Mouse (Mus musculus): ENCODE data around the gene Tex14.
"Not testable (repeated sequence)": the region's sequence is repeated elsewhere in the genome, so short reads cannot be mapped to it uniquely, and the experiment has no call there.

The Tex14 gene

DNA sequence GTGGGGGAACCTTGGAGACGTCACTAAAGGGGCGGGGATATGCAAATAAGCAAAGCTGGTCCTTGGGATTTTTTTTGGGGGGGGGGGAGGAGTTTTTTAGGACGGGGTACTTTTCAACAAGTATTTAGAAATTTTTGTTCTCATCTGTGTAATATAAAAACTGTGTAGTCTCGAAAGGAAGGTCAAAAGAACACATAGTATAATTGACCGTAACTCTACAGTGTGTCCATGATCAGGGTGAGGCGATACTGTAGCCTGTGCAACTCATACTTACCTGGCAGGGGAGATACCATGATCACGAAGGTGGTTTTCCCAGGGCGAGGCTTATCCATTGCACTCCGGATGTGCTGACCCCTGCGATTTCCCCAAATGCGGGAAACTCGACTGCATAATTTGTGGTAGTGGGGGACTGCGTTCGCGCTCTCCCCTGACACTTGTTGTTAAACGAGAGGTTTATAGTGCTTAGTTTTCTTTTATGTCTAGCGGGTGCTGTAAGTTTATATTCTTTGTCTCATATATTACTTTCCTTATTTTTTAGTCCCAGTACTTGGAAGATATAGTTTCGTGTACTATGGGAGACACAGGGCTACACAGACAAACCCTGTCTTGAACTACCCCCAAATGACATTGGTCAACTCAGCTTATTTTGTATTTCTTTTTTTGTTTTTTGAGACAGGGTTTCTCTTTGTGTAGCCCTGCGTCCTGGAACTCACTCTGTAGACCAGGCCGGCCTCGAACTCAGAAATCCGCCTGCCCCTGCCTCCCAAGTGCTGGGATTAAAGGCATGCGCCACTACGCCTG, 21.8 kb downstream of the Tex14 start:
- peak; percentile 95 for DNase-seq (ENCODE audit: inconsistent ontology term)

DNA sequence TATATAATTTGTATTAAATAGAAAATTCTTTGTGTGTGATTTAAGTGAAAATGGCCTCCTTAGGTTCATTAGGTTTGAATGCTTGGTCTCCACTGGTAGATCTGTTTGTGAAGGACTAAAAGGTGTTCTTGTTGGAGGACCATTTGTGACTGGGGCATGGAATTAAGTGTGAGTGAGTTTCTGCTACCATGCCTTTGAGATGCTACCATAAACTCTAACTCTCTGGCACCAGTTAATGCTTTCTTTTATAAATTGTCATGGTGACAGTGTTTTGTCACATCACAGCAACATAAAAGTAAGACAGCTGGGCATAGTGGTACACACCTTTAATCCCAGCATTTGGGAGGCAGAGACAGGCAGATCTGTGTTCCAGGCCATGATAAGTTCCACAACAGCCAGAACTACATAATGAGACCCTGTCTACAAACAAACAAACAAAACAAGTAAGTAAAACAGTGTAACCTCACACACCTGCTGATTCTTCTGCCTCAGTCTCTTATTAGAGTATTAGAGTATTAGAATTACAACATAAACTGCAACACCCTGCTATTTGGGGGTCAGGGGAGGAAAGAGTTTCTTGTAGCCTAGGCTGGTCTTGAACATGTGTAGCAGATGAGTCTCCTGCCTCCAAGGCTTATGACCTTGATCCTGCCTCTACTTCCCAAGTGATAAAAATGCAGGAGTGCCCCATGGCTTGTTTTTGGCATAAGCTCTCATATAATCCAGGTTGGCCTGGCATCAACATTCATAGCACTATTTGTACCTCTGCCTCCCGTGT, 22.6 kb downstream of the Tex14 start:
- DNase-seq (ENCODE audit: inconsistent ontology term), result peak; percentile 86

DNA sequence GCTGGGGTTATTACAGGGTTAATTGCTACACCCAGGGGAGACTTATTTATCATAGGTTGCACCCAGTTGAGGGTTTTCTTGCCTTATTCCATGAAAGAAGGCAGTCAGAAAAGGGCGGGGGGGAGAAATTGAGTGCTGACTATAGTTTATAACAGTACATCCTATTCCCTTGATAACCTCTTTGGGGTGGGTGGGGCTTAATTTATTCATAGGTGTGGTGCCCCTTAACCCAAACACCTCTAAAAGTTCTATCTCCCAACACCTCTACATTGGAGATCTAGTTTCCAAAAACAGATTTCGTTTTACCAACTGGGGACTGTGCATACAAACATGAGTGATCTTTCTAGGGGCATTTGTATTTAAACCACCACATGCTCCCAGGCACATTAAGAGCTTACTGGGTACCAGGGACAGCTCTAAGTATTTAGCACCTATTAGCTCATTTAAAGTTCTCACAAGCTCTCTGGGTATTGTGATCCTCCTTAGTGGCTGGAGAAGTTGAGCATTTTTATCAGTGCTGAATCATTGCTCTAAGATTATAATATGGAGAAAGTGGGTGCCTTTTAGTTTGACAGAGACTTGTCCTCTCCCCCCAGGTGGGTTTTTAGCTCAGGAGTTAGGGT, 23.3 kb downstream of the Tex14 start:
- no peak for DNase-seq (ENCODE audit: inconsistent ontology term)

DNA sequence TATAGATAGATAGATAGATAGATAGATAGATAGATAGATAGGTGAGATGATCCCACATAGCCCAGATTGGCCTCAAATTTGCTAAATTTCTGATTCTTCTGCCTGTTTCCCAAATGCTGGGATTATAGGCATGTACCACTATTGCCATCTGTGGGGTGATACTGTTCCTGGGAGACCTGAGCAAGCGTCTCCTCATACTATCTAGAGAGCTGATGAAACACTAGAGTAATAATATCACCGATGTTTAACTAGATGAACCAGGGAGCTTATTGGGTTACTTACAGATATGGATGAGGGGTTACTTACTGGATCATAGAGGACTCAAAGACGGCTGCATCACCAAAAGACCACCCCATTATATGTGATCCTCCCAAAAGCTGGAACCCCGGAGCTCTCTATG, 24.5 kb downstream of the Tex14 start:
- no peak for DNase-seq (ENCODE audit: inconsistent ontology term)

DNA sequence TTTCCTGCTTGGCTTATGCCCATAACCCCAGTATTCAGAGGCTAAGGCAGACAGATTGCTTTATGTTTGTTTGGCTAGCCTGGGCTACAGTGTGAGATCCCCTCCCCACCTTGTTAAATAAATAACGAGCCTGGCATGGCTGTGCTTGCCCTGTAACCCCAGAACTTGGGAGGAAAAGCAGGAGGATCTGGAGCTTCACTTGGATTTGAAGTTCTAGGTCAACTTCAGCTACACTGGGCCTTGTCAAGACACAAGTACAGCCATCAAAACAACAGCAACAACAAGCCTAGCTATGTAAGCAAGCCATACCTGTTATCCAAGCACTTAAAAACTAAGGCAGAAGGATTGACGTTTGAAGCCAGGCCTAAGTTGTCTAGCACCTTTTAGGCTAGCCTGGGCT, 25.5 kb downstream of the Tex14 start:
- DNase-seq (ENCODE audit: inconsistent ontology term), result no peak

DNA sequence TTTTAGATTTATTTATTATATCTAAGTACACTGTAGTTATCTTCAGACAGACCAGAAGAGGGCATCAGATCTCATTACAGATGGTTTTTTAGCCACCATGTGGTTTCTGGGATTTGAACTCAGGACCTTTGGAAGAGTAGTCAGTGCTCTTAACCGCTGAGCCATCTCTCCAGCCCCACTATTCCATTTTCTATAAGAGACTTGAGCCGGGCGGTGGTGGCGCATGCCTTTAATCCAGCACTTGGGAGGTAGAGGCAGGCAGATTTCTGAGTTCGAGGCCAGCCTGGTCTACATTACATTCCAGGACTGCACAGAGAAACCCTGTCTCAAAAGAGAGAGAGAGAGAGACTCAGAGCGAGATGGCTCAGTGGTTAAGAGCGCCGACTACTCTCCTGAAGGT, 26.9 kb downstream of the Tex14 start:
- DNase-seq (ENCODE audit: inconsistent ontology term), result not testable (repeated sequence)

DNA sequence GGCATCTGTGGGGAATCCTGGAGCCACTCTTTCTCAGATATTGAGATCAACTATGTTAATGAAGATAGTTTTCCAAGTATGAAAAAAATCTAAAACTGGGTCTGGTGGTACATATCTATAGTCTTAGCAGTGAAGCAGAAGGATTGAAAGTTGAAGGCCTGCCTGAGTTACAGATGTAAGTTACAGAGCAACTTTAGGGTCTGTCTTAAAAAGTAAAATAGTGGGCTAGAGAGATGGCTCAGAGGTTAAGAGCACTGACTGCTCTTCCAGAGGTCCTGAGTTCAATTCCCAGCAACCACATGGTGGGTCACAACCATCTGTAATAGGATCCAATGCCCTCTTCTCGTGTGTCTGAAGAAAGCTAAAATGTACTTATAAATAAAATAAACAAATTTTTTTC, 27.6 kb downstream of the Tex14 start:
- DNase-seq (ENCODE audit: inconsistent ontology term), result no peak

DNA sequence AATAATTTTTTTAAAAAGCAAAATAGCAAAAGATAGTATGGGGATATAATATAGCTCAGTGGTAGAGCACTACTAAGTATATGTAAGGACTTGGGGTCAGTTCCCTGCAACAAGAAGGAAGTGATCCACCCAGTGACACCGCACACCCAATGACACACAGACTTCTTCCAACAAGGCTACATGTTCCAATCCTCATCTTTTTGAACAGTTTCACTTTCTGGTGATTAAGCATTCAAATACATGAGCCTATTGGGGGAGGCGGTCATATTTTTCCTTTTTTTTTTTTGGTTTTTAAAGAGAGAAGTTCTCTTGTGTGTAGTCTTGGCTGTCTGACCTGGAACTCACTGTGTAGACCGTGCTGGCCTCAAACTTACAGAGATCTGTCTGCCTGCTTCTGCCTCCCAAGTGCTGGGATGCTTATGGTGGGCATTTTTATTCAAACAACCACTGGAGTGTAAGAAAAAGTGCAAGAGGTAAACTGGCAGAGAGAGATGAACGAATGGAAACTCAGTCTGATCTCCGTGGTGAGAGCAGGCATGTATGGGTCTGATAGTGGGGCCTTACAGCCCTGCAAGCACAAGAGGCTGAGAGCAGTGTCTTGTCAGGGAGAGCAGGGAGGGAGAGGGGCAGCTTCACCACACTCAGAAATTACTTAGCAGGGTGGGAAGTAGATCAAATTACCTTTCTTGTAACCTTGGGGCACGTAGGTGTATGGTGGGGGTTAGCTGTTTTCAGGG, 28.2 kb downstream of the Tex14 start:
- DNase-seq (ENCODE audit: inconsistent ontology term), result no peak

DNA sequence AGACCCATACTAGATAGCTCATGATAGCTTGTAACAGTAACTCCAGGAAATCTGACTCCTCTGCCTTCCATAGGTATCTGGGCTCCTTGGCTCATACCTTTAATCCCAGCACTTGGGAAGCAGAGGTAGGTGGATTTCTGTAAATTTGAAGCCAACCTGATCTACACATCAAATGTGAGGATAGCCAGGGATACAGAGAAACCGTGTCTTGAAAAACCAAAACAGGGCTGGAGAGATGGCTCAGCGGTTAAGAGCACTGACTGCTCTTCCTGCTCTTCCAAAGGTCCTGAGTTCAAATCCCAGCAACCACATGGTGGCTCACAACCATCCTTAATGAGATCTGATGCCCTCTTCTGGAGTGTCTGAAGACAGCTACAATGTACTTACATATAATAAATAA, 30.2 kb downstream of the Tex14 start:
- DNase-seq (ENCODE audit: inconsistent ontology term), result not testable (repeated sequence)

DNA sequence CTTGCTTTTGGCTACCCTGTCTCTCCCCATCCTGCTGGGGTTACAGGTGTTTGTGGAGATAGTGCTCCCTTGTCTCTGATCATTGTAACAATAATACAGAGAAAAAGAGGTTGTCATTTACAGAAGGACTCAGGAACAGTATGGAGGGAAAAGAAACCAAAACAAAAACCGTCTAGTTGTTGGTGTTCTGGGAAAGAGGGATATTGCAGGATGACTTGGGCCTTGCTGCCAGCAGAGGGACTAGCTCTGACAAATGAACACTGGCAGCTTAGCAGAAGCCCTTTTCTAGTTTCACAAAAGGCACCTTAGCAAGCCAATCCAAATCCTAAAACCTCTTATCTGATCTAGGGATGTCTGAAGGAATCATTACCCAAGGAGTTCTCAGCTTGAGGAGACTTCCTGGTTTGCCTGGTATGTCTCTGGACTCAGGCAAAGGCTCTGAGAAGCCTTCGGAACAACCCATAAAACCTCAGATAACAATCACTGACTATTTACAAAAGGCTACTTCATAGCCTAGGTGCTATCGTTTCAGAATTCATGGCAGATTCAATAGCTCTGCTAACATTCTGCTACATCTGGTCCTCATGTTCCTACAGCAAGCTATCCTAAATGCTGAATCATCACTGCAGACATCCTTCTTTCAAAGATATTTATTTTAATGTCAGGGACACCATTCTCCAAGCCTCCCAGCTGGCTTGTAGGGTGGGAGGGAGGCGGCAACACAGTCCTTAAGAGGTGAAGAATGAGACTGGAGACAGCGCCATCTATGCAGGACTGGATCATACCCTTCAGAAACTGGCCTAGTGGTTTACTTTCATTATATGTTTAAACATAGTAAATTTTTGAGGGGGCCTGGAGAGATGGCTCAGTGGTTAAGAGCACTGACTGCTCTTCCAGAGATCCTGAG, 31.7 kb downstream of the Tex14 start:
- DNase-seq (ENCODE audit: inconsistent ontology term), result no peak

DNA sequence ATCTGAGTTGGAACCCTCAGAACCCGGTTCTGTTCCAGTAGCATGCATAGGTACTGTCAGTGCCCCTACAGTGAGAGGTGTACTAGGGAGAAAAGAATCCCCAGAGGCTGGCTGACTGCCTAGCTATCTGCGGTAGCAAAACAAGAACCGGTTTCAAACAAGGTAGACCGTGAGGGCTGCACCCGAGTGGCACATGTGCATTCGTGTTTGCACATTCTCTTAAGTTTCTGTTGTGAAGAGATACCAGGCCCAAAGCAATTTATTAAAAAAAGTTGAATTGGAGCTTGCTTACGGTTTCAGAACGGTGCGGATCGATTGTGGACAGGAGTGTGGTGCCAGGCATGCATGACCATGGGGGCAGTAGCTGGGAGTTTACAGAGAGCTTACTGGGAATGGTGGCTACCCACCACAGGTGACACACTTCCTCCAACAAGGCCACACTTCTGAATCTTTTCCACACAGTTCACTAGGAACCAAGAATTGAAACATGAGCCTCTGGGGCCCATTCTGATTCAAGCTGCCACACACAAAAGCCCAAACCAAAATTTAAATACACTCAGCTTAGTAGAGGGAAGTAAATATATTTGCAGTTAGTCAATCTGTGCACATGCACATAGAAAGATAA, 35.0 kb downstream of the Tex14 start:
- no peak for DNase-seq (ENCODE audit: inconsistent ontology term)

DNA sequence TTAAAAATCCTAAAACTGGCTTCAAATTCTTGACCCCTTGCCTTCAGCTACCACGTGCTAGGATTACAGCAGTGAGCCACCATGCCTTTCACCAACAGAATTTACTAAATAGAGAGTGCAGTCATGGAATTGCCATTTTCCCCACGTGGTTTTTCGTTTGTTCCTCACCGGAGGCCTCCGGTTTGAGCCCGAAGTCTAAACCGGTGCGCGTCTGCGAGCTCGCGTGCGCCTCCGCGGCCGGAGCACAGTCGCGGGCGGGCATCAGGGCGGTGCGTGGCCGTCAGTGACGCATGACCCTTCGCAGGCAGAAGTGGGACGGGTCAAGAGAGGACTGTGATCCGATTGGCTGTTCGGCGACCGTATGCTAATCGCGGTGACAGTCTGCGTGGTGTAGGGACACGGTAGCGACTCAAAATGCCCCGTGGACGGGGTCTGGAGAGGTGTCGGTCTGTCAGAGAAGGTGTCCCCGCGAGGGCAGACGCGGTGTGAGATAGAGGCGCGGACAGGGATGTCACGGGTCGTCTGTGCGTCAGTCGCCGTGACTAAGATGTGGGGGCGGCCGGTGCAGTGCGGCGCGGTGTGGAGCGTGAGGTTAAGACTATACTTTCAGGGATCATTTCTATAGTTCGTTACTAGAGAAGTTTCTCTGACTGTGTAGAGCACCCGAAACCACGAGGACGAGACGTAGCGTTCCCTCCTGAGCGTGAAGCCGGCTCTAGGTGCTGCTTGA, 37.9 kb downstream of the Tex14 start:
- peak; percentile 65 for DNase-seq (ENCODE audit: inconsistent ontology term)

DNA sequence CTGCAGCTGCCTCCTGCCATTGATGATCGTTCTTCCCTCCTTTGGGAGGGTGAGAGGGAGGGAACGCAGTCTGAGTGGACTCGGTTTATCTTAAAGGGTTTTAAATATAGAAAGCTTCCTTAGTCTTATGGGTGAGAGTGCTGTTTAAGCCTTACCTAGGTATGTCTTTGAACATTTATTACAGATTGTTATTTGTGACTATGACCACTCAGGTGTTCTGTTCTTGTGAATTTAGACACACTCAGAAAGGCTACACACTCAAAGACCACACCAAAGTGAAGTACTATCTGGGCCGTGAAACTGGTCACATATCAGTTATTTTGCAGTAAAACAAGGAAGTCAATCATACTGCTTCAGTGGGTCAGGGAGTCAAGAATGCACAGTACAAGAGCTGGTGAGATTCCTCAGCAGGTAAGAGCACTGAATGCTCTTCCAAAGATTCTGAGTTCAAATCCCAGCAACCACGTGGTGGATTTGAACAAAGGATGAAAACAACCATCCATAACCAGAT, 38.6 kb downstream of the Tex14 start:
- DNase-seq (ENCODE audit: inconsistent ontology term), result peak; percentile 97

DNA sequence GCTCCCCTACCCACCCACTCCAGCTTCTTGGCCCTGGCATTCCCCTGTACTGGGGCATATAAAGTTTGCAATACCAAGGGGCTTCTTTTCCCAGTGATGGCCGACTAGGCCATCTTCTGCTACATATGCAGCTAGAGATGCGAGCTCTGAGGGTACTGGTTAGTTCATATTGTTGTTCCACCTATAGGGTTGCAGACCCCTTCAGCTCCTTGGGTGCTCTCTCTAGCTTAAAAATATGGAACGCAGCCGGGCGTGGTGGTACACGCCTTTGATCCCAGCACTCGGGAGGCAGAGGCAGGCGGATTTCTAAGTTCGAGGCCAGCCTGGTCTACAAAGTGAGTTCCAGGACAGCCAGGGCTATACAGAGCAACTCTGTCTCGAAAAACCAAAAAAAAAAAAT, 39.2 kb downstream of the Tex14 start:
- DNase-seq (ENCODE audit: inconsistent ontology term), result peak; percentile 29

DNA sequence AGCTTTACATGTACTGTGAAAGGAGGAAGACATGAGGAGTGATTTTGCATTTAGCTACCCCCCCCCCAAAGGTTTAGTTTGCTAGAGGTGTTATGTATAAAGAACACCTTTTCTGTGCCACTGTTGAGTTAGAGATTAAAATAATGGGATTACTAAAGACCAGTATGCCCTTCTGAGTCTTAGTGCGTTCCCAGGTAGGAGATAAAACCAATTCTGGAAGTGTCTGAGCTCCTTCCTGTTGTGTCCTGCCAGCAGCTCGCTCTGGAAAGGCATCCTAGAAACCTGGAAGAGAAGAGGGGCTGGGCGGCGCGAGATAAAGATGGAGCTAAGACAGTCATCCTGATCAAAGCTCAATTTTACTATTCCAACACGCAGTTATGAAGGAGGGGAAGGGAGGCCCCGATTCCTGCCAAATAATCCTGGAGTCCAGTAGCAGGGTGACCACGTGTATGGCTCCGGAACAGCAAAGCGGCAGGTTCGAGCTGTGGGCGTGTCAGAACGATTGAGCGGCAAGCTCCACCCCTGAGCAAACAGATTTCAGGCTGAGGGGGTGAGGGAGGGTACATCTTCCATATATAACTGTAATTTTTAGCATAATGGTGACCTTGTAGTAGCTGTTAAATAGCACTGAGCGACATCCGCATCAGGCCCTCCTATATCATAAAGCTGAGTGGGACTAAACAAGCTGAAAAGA, 40.0 kb downstream of the Tex14 start:
- DNase-seq (ENCODE audit: inconsistent ontology term), result no peak

DNA sequence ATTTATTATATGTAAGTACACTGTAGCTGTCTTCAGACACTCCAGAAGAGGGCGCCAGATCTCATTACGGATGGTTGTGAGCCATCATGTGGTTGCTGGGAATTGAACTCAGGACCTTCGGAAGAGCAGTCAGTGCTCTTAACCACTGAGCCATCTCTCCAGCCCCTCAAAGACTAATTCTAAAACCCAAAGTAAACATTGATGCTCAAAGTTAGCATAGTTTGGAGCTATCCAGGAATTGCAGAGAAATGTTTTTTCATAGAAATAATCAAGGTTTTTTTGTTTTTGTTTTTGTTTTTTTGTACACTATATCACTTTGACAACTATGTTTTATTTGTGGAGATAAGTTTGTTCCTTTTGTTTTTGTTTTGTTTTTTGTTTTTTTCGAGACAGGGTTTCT, 40.7 kb downstream of the Tex14 start:
- not testable (repeated sequence) for DNase-seq (ENCODE audit: inconsistent ontology term)

DNA sequence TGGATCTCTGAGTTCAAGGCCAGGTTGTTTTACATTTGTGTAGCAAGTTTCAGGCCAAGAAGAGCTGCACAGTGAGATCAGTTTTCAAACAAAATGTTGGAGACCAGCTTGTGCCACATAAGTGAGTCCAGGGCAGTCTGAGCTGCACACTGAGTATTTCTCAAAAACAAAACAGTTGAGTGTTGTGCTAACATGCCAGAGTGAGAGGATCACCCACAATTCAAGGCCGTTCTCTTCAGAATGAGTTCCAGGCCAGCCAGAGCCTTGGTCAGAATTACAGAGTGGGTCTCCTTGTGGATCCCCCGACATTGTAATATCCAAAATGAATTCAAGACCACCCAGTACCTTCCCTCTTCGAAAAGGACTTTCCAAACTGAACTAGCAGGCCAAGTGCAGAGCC, 41.3 kb downstream of the Tex14 start:
- no peak for DNase-seq (ENCODE audit: inconsistent ontology term)

DNA sequence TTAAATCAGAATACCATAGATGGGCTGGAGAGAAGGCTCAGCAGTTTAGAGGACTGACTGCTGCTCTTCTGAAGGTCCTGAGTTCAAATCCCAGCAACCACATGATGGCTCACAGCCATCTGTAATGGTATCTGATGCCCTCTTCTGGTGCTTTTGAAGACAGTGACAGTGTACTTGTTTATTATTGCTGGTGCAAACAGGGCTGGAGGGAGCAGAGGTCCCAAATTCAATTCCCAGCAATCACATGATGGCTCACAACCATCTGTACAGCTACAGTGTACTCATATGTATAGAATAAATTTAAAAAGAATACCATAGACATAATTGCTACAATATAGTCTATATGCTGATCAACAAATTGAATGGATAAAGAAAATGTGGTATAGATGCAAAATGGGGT, 42.6 kb downstream of the Tex14 start:
- DNase-seq (ENCODE audit: inconsistent ontology term), result no peak

DNA sequence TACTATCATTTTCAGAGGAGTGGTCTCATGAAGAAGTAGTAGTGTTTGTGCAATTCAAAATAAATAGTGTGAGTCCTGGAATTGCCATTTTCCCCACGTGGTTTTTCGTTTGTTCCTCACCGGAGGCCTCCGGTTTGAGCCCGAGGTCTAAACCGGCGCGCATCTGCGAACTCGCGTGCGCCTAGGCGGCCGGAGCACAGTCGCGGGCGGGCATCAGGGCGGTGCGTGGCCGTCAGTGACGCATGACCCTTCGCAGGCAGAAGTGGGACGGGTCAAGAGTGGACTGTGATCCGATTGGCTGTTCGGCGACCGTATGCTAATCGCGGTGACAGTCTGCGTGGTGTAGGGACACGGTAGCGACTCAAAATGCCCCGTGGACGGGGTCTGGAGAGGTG, 43.2 kb downstream of the Tex14 start:
- peak; percentile 72 for DNase-seq (ENCODE audit: inconsistent ontology term)
